Mouse (Mus musculus) thymus, adult 2 months (tissue): ENCODE measurements at regions not wholly inside any gene's neighbourhood (a gene's known extent, or its start where the extent isn't known, plus 50 kb on each side); places are given as distances from the start of the nearest gene placed in this dataset.

Source experiments
- CTCF ChIP-seq: fragments of 200-500 bp; IDR thresholded peaks from 2 replicates; pipeline ENCODE4 v1.5.1; 2012; ENCODE audit warnings: mild to moderate bottlenecking, control low read depth, low read length, moderate library complexity, borderline replicate concordance; ENCODE audit not compliant: control insufficient read depth, poor library complexity, insufficient read depth; ENCODE audit errors: extremely low read depth
- POLR2A ChIP-seq: fragments of 200-500 bp; IDR thresholded peaks from 2 replicates; pipeline ENCODE4 v1.6.1; 2012; ENCODE audit warnings: mild to moderate bottlenecking, low read length, control low read depth, moderate library complexity; ENCODE audit not compliant: control insufficient read depth, poor library complexity, insufficient read depth; ENCODE audit errors: extremely low read depth

DNA sequence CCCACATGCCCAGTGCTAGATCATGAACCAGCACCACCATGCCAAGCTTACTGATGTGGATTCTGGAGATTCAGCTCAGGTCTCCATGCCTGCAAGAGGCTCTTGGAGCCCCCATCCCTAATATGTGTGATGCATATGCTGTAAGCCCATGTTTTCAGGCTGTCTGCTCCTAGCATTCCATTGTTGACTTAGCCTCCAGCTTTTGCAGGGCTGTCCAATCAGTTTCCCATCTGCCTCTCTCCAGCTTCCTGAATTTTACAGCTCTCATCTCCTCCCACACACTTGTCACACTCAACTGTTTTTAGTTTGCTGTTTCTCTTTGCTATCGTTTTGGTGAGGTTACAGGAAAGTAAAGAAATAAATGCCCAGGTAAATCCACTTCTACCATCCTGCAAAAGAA lies 629.2 kb upstream of the Arpp21 start:
- no peak for TF ChIP-seq POLR2A
- TF ChIP-seq CTCF: no peak
